Mouse (Mus musculus): ENCODE data around the gene Ly6g5c. TPM values are rescaled to one million over a fixed set of nuclear protein-coding genes. Genes with fewer than 3 reads are reported as not detected.
A peak's percentile ranks its signal among the peaks of the same experiment; 100 is the strongest.
"Not testable (repeated sequence)": the region's sequence is repeated elsewhere in the genome, so short reads cannot be mapped to it uniquely, and the experiment has no call there.

Ly6g5c gene
- total and polyA plus RNA-seq, 3 experiments: not detected

- Histone ChIP-seq H3K9me3 (replicated peaks) (no peaks in the 10 kb centered on the region), H3K27me3 (ENCODE audit: insufficient read depth, low read length) (no peaks in the 10 kb centered on the region), H3K4me1 (ENCODE audit: insufficient read depth, low read depth, low read length) (peaks cover 70% of the 10 kb centered on the region), H3K4me3 (ENCODE audit: low read depth, low read length) (peak overlapping the region; percentile 89), H3K36me3 (replicated peaks) (peaks cover 72% of the 10 kb centered on the region)
- DNase-seq (ENCODE audit: low spot score) (no peak), ATAC-seq (ENCODE audit: extremely low read depth, insufficient number of reproducible peaks, low FRiP score, poor library complexity, severe bottlenecking) (no peak)
- no peak for TF ChIP-seq GATA2 (IDR thresholded peaks at IDR 0.05; ENCODE audit: borderline replicate concordance, low read depth, low read length)
- no peak for TF ChIP-seq TAL1 (conservative IDR thresholded peaks at IDR 0.05; ENCODE audit: low read depth, low read length)
- TF ChIP-seq GATA1 (IDR thresholded peaks at IDR 0.05; ENCODE audit: borderline replicate concordance, low read length): no peak
- no peak for TF ChIP-seq CTCF (IDR thresholded peaks at IDR 0.05; ENCODE audit: low read depth, low read length)
- TF ChIP-seq POLR2AphosphoS5 (IDR thresholded peaks at IDR 0.05; ENCODE audit: insufficient replicate concordance, low read depth, low read length): no peak
Measured at GRCm38 (mm10) chr17:35120745-35121142, 12.7 kb downstream of the Ly6g5c start.

- DNase-seq (ENCODE audit: low spot score) (peak; percentile 96), ATAC-seq (ENCODE audit: extremely low read depth, insufficient number of reproducible peaks, low FRiP score, poor library complexity, severe bottlenecking) (peak; percentile 94)
- H3K4me3 ChIP-seq (ENCODE audit: low read depth, low read length): peak within 1 kb of the TSS; percentile 89
- H3K4me1 ChIP-seq (ENCODE audit: insufficient read depth, low read depth, low read length): peaks cover 65% of the 10 kb centered on the region
- H3K9me3 ChIP-seq (replicated peaks): no peaks in the 10 kb centered on the region
- H3K36me3 ChIP-seq (replicated peaks): peaks cover 67% of the 10 kb centered on the region
- TF ChIP-seq GATA1 (IDR thresholded peaks at IDR 0.05; ENCODE audit: borderline replicate concordance, low read length): no peak
- TF ChIP-seq CTCF (IDR thresholded peaks at IDR 0.05; ENCODE audit: low read depth, low read length): no peak
- TF ChIP-seq POLR2AphosphoS5 (IDR thresholded peaks at IDR 0.05; ENCODE audit: insufficient replicate concordance, low read depth, low read length): no peak
- TF ChIP-seq TAL1 (conservative IDR thresholded peaks at IDR 0.05; ENCODE audit: low read depth, low read length): no peak
- TF ChIP-seq GATA2 (IDR thresholded peaks at IDR 0.05; ENCODE audit: borderline replicate concordance, low read depth, low read length): no peak
- no peaks in the 10 kb centered on the region for H3K27me3 ChIP-seq (ENCODE audit: insufficient read depth, low read length)
Measured at GRCm38 (mm10) chr17:35121143-35121799, 13.2 kb downstream of the Ly6g5c start, which contains the start of gene Gpank1. Gene Gpank1, plus strand, starts transcription at chr17:35121455.

- TF ChIP-seq POLR2AphosphoS5 (IDR thresholded peaks at IDR 0.05; ENCODE audit: insufficient replicate concordance, low read depth, low read length): no peak
- ATAC-seq (ENCODE audit: extremely low read depth, insufficient number of reproducible peaks, low FRiP score, poor library complexity, severe bottlenecking): no peak
Measured at GRCm38 (mm10) chr17:35121871-35122303, 13.8 kb downstream of the Ly6g5c start, which contains the start of gene Csnk2b. Gene Csnk2b, minus strand, starts transcription at chr17:35122053.

GRCm38 (mm10) chr17:35123287-35123686, 15.2 kb downstream of the Ly6g5c start:
- H3K4me1 ChIP-seq (ENCODE audit: insufficient read depth, low read depth, low read length): peaks cover 74% of the 10 kb centered on the region
- peaks cover 61% of the 10 kb centered on the region for H3K36me3 ChIP-seq (replicated peaks)
- not testable (repeated sequence) for H3K9me3 ChIP-seq (replicated peaks); DNase-seq (ENCODE audit: low spot score); H3K27me3 ChIP-seq (ENCODE audit: insufficient read depth, low read length); H3K4me3 ChIP-seq (ENCODE audit: low read depth, low read length); ATAC-seq (ENCODE audit: extremely low read depth, insufficient number of reproducible peaks, low FRiP score, poor library complexity, severe bottlenecking)

More at GRCm38 (mm10) chr17:35121871-35122303, 13.8 kb downstream of the Ly6g5c start, which contains the start of gene Csnk2b:
- peaks cover 61% of the 10 kb centered on the region for H3K36me3 ChIP-seq (replicated peaks)
- peaks cover 69% of the 10 kb centered on the region for H3K4me1 ChIP-seq (ENCODE audit: insufficient read depth, low read depth, low read length)
- no peaks in the 10 kb centered on the region for H3K9me3 ChIP-seq (replicated peaks)
- H3K4me3 ChIP-seq (ENCODE audit: low read depth, low read length): peak within 1 kb of the TSS; percentile 89
- no peaks in the 10 kb centered on the region for H3K27me3 ChIP-seq (ENCODE audit: insufficient read depth, low read length)
- DNase-seq (ENCODE audit: low spot score): peak; percentile 34

- H3K9me3 ChIP-seq (replicated peaks); ATAC-seq (ENCODE audit: extremely low read depth, insufficient number of reproducible peaks, low FRiP score, poor library complexity, severe bottlenecking); H3K27me3 ChIP-seq (ENCODE audit: insufficient read depth, low read length); H3K4me3 ChIP-seq (ENCODE audit: low read depth, low read length); DNase-seq (ENCODE audit: low spot score): not testable (repeated sequence)
- peaks cover 79% of the 10 kb centered on the region for H3K4me1 ChIP-seq (ENCODE audit: insufficient read depth, low read depth, low read length)
- H3K36me3 ChIP-seq (replicated peaks): peaks cover 61% of the 10 kb centered on the region
Measured at GRCm38 (mm10) chr17:35124261-35124896, 16.3 kb downstream of the Ly6g5c start.

- Histone ChIP-seq H3K27me3 (ENCODE audit: insufficient read depth, low read length) (no peaks in the 10 kb centered on the region), H3K4me1 (ENCODE audit: insufficient read depth, low read depth, low read length) (peaks cover 73% of the 10 kb centered on the region), H3K9me3 (replicated peaks) (no peaks in the 10 kb centered on the region), H3K4me3 (ENCODE audit: low read depth, low read length) (no peak overlapping the region; the same call in 1 of the 2 replicates), H3K36me3 (replicated peaks) (peaks cover 60% of the 10 kb centered on the region)
- ATAC-seq (ENCODE audit: extremely low read depth, insufficient number of reproducible peaks, low FRiP score, poor library complexity, severe bottlenecking) (no peak), DNase-seq (ENCODE audit: low spot score) (no peak)
- TF ChIP-seq GATA1 (IDR thresholded peaks at IDR 0.05; ENCODE audit: borderline replicate concordance, low read length): no peak
- no peak for TF ChIP-seq TAL1 (conservative IDR thresholded peaks at IDR 0.05; ENCODE audit: low read depth, low read length)
- no peak for TF ChIP-seq CTCF (IDR thresholded peaks at IDR 0.05; ENCODE audit: low read depth, low read length)
- no peak for TF ChIP-seq GATA2 (IDR thresholded peaks at IDR 0.05; ENCODE audit: borderline replicate concordance, low read depth, low read length)
- no peak for TF ChIP-seq POLR2AphosphoS5 (IDR thresholded peaks at IDR 0.05; ENCODE audit: insufficient replicate concordance, low read depth, low read length)
Measured at GRCm38 (mm10) chr17:35125081-35125480, 17.0 kb downstream of the Ly6g5c start.

All from G1E (cell line).